Mouse (Mus musculus): ENCODE results near the gene Rundc3a.
"Not testable (repeated sequence)": the region's sequence is repeated elsewhere in the genome, so short reads cannot be mapped to it uniquely, and the experiment has no call there.

Gene Rundc3a

GRCm38 (mm10) chr11:102409795-102410330, 16.7 kb downstream of the Rundc3a start:
- DNase-seq, result no peak

- not testable (repeated sequence) for DNase-seq
These were observed 17.1 kb downstream of the Rundc3a start for GRCm38 (mm10) chr11:102410345-102410744.

GRCm38 (mm10) chr11:102411061-102411460, 17.9 kb downstream of the Rundc3a start:
- peak in 1 of 2 experiments; percentile 37 for DNase-seq

- peak; percentile 89 to 93 for DNase-seq
These were observed 18.5 kb downstream of the Rundc3a start for GRCm38 (mm10) chr11:102411704-102412103.

GRCm38 (mm10) chr11:102413059-102413458, 19.9 kb downstream of the Rundc3a start:
- no peak for DNase-seq

GRCm38 (mm10) chr11:102415034-102415802, 22.0 kb downstream of the Rundc3a start:
- no peak for DNase-seq

- no peak for DNase-seq
These were observed 24.0 kb downstream of the Rundc3a start for GRCm38 (mm10) chr11:102417160-102417559.

- no peak for DNase-seq
These were observed 25.7 kb downstream of the Rundc3a start for GRCm38 (mm10) chr11:102418887-102419286.

- DNase-seq, result no peak
These were observed 28.4 kb downstream of the Rundc3a start for GRCm38 (mm10) chr11:102421559-102421958.

GRCm38 (mm10) chr11:102424666-102425065, 31.5 kb downstream of the Rundc3a start:
- DNase-seq, result no peak

GRCm38 (mm10) chr11:102425555-102426316, 32.5 kb downstream of the Rundc3a start:
- peak; percentile 64 to 75 for DNase-seq

GRCm38 (mm10) chr11:102428981-102429540, 35.9 kb downstream of the Rundc3a start:
- no peak for DNase-seq

- no peak for DNase-seq
These were observed 36.3 kb downstream of the Rundc3a start for GRCm38 (mm10) chr11:102429551-102429950.

GRCm38 (mm10) chr11:102430121-102431017, 37.2 kb downstream of the Rundc3a start, which contains the start of gene Grn:
TSS of gene Grn (plus strand) at chr11:102430315.
- peak; percentile 94 to 96 for DNase-seq

- DNase-seq, result peak; percentile 84 to 89
These were observed 37.9 kb downstream of the Rundc3a start for GRCm38 (mm10) chr11:102431018-102431645.

GRCm38 (mm10) chr11:102431728-102432114, 38.5 kb downstream of the Rundc3a start:
- DNase-seq, result no peak

- DNase-seq, result peak in 1 of 2 experiments; percentile 67
These were observed 39.1 kb downstream of the Rundc3a start for GRCm38 (mm10) chr11:102432115-102432843.

- DNase-seq, result no peak
These were observed 39.7 kb downstream of the Rundc3a start for GRCm38 (mm10) chr11:102432896-102433295.

- no peak for DNase-seq
These were observed 40.7 kb downstream of the Rundc3a start for GRCm38 (mm10) chr11:102433866-102434265.

- DNase-seq, result peak; percentile 77 to 82
These were observed 41.2 kb downstream of the Rundc3a start for GRCm38 (mm10) chr11:102434406-102434805.

Data from lung, adult 18-20 months (tissue).